Mouse (Mus musculus): ENCODE measurements at regions not wholly inside any gene's neighbourhood (a gene's known extent, or its start where the extent isn't known, plus 50 kb on each side); places are given as distances from the start of the nearest gene placed in this dataset.
A peak's percentile ranks its signal among the peaks of the same experiment; 100 is the strongest.

- DNase-seq (ENCODE audit: low spot score in 2 of 2): peak; percentile 60 to 71
Measured at GRCm38 (mm10) chr9:49873550-49873949, 74.8 kb upstream of the Ncam1 start.

DNA sequence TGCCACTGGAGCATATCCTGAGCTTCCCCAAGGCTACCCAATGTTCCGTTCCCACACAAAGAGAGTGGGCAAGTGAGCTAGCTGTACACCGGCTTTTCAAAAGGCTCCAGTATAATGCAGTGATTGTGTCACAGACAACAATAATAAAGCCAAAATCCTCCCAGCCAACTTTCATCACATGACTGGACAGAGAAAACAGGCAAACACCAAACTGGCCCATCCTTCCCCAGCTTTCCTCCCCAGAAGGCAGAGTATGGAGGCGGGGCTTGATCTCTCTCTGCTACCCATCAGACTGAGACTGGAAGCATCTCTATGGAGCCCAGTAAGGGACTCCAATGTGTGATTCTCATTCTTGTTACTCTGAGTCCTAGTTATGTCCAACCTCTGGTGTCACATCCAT is 52.8 kb upstream of the Ncam1 start:
- no peak for DNase-seq (ENCODE audit: low spot score in 2 of 2)

DNA sequence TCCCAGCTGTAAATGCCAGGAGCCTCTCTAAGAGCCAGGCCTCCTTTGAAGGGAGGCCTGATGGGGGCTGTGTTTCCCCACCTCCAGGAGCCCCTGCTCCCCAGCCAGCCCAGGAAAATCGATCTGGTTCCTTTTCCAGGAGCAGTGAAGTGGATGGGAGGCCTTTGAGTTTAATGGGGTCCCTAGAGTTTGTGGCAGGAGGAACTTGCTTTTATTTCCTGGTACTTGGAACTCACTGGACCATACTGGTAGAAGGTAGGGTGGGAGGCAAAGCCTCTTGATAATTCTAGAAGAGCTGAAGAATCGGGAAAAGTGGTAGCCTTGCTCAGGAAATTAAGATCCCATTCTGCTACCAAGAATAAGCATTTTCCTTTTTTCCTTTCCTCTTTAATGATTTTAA is 50.7 kb upstream of the Ncam1 start:
- DNase-seq (ENCODE audit: low spot score in 2 of 2): no peak

GRCm38 (mm10) chr9:49848943-49849342 is 50.2 kb upstream of the Ncam1 start:
- DNase-seq (ENCODE audit: low spot score in 2 of 2): no peak
